ENCODE assay signal across 9 mouse cellular contexts in the genomic region with DNA sequence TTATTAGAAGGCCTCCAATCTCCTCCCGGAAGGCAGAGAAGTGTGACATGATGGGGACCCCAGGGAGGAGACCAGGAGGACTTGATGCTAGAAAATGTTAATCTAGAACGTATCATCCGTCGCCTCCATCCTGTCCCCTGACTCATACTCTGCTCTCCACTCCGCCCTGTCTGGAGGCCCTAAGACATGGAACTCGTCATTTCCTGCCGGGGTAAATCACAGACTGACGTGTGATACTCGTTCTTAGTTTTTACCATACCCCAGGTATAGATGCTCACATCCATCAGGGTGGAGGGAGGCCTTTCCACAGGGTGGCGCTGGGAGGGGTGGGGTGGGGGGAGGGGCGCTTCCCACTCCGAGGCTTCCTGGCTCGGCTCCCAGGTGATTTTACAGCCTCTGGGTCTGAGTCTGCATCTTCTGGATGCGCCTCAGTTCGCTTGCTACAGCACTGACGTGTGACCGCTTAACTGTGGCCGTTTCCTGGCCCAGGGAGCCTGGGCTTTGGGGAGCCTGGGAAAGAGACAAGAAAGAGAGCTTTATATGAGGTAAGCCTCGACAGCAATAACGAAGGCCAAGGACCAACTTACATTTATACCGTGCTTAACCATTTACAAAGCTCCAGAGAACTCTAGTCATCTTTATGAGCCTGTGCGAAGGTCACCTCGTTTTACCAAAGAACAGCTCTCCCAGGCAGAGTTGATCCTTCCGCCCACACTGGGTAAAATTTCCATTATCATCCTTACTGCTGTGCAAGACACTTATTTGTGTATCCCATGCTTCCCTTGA. TPM values are rescaled to one million over a fixed set of nuclear protein-coding genes. Genes with fewer than 3 reads are reported as not detected.
DNase-seq lines count a peak whose midpoint lies in the region; ATAC-seq and TF ChIP-seq lines count a peak whose summit lies in the region.
"Had no signal": no experiment of that assay in that cellular context is flagged by ENCODE, and none has a peak within 500 bp of the region (broad histone marks: within the 10 kb centered on the region; RNA-seq: fewer than 3 reads in every experiment).

No protein-coding gene starts in this region.

- H3K4me1 ChIP-seq in lung, embryonic 15.5 days = peaks cover 8% of the 10 kb centered on the region
- H3K4me1 ChIP-seq in lung, adult 2 months (ENCODE audit: control insufficient read depth, insufficient read depth, low read length) = no peaks in the 10 kb centered on the region
- peaks cover 6% of the 10 kb centered on the region for H3K4me1 ChIP-seq in embryonic facial prominence, embryonic 14.5 days (ENCODE audit: control insufficient read depth, insufficient read depth, low read length)
- peaks cover 7% of the 10 kb centered on the region for H3K4me1 ChIP-seq in neural tube, embryonic 15.5 days

- no peaks in the 10 kb centered on the region for H3K9me3 ChIP-seq in lung, embryonic 15.5 days
- no peaks in the 10 kb centered on the region for H3K9me3 ChIP-seq in embryonic facial prominence, embryonic 14.5 days (ENCODE audit: control insufficient read depth, low read length)
- H3K9me3 ChIP-seq in neural tube, embryonic 15.5 days (replicated peaks) = no peaks in the 10 kb centered on the region

- no peak; the same call in 1 of the 2 replicates for ATAC-seq in lung, embryonic 15.5 days (ENCODE audit: borderline replicate concordance, extremely low read depth, low FRiP score, low TSS enrichment)
- peak; percentile 50; the same call in 1 of the 2 replicates for ATAC-seq in embryonic facial prominence, embryonic 14.5 days (ENCODE audit: low read depth)
- no peak for ATAC-seq in neural tube, embryonic 15.5 days (ENCODE audit: low FRiP score)
- ATAC-seq in erythroblast, adult 5-6 weeks (replicated peaks; ENCODE audit: low FRiP score, poor library complexity, severe bottlenecking) = no peak

- H3K36me3 ChIP-seq in lung, embryonic 15.5 days = no peaks in the 10 kb centered on the region
- no peaks in the 10 kb centered on the region for H3K36me3 ChIP-seq in embryonic facial prominence, embryonic 14.5 days (ENCODE audit: control insufficient read depth, insufficient read depth, low read length)
- no peaks in the 10 kb centered on the region for H3K36me3 ChIP-seq in neural tube, embryonic 15.5 days

- H3K27ac ChIP-seq in lung, embryonic 15.5 days = no peak overlapping the region
- H3K27ac ChIP-seq in embryonic facial prominence, embryonic 14.5 days (replicated peaks; ENCODE audit: low read depth, low read length) = peak overlapping the region; percentile 48
- H3K27ac ChIP-seq in neural tube, embryonic 15.5 days (replicated peaks) = 0 out of 2 replicates have a peak overlapping the region, but pooled peaks have one; percentile 33
- H3K27ac ChIP-seq: liver, embryonic 14.5 days had no signal

- TF ChIP-seq POLR2A in lung, adult 2 months (IDR thresholded peaks at IDR 0.05; ENCODE audit: borderline replicate concordance, extremely low read depth, low read depth, low read length) = no peak

- no peak overlapping the region for H3K4me3 ChIP-seq in lung, embryonic 15.5 days
- no peak overlapping the region for H3K4me3 ChIP-seq in lung, adult 2 months (replicated peaks; ENCODE audit: extremely low read depth, low read depth, low read length)
- no peak overlapping the region for H3K4me3 ChIP-seq in embryonic facial prominence, embryonic 14.5 days (ENCODE audit: low read depth, low read length)
- no peak overlapping the region for H3K4me3 ChIP-seq in neural tube, embryonic 15.5 days (replicated peaks)

- no peak overlapping the region for H3K9ac ChIP-seq in lung, embryonic 15.5 days
- H3K9ac ChIP-seq in embryonic facial prominence, embryonic 14.5 days (ENCODE audit: low read depth, low read length) = peak overlapping the region; percentile 25; the same call in 1 of the 2 replicates
- H3K9ac ChIP-seq in neural tube, embryonic 15.5 days (replicated peaks) = no peak overlapping the region
- H3K9ac ChIP-seq: liver, embryonic 14.5 days had no signal

- no peak for DNase-seq in lung, adult 2 months
- DNase-seq in embryonic facial prominence, embryonic 14.5 days (ENCODE audit: low spot score) = no peak
- peak; percentile 67 for DNase-seq in kidney, adult 11 months
- DNase-seq in layer of hippocampus, postnatal 25 days (ENCODE audit: extremely low spot score in 1 of 2, low spot score in 1 of 2) = no peak
- DNase-seq in layer of hippocampus, postnatal 36 days = no peak

- H3K27me3 ChIP-seq in lung, embryonic 15.5 days = no peaks in the 10 kb centered on the region
- no peaks in the 10 kb centered on the region for H3K27me3 ChIP-seq in embryonic facial prominence, embryonic 14.5 days (replicated peaks; ENCODE audit: control insufficient read depth, insufficient read depth, low read length)
- H3K27me3 ChIP-seq in neural tube, embryonic 15.5 days (replicated peaks) = no peaks in the 10 kb centered on the region

- H3K4me2 ChIP-seq in lung, embryonic 15.5 days = peak overlapping the region; percentile 42
- H3K4me2 ChIP-seq in embryonic facial prominence, embryonic 14.5 days (ENCODE audit: low read depth, low read length) = peak overlapping the region; percentile 41
- H3K4me2 ChIP-seq in neural tube, embryonic 15.5 days = peak overlapping the region; percentile 27; the same call in 1 of the 2 replicates

- WGBS in lung, embryonic 15.5 days = 28% methylated on average over 24 of the region's 24 CpGs
- 37% methylated on average over 24 of the region's 24 CpGs for WGBS in lung, adult 2 months
- WGBS in embryonic facial prominence, embryonic 14.5 days = 35% methylated on average over 24 of the region's 24 CpGs
- 39% methylated on average over 24 of the region's 24 CpGs for WGBS in neural tube, embryonic 15.5 days

- no peak for TF ChIP-seq CTCF in lung, adult 2 months (IDR thresholded peaks at IDR 0.05; ENCODE audit: insufficient read depth, low read length)

RNA-seq across cellular contexts. Expression of a gene that starts 9.9 kb away (rescaled TPM):
- 56.2 and 57.3 TPM in 2 replicates for polyA plus RNA-seq in lung, embryonic 15.5 days (2015; fragmentation: Nextera tagmentation; extraction: Ambion mirVana)
- polyA plus RNA-seq in lung, adult 2 months (2012; rRNA removed) = 7.6 and 10.8 TPM in 2 replicates
- 58.0 and 60.3 TPM in 2 replicates for polyA plus RNA-seq in embryonic facial prominence, embryonic 14.5 days (2014; fragmentation: Nextera tagmentation; extraction: Ambion mirVana)
- 43.1 and 45.3 TPM in 2 replicates for polyA plus RNA-seq in neural tube, embryonic 15.5 days (2015; fragmentation: Nextera tagmentation; extraction: Ambion mirVana)
- total RNA-seq in layer of hippocampus, postnatal 25 days (2021) = 10 to 100 TPM; 71.0 to 78.5 TPM
- total RNA-seq in erythroblast, adult 5-6 weeks (2015; ENCODE audit: low replicate concordance) = 4.8 and 11.3 TPM in 2 replicates
- 7.2 and 11.8 TPM in 2 replicates for total RNA-seq in erythroblast, adult 5-6 weeks (2017; ENCODE audit: low replicate concordance)
- total RNA-seq in layer of hippocampus, postnatal 36 days (2021) = 10 to 100 TPM; 75.9 to 77.2 TPM

RNA-seq across cellular contexts. Expression of a gene that starts 36.4 kb away (rescaled TPM):
- polyA plus RNA-seq in lung, embryonic 15.5 days (2015; fragmentation: Nextera tagmentation; extraction: Ambion mirVana) = 23.4 and 25.6 TPM in 2 replicates
- 18.9 and 20.2 TPM in 2 replicates for polyA plus RNA-seq in lung, adult 2 months (2012; rRNA removed)
- 34.0 and 34.1 TPM in 2 replicates for polyA plus RNA-seq in embryonic facial prominence, embryonic 14.5 days (2014; fragmentation: Nextera tagmentation; extraction: Ambion mirVana)
- 25.1 and 31.3 TPM in 2 replicates for polyA plus RNA-seq in neural tube, embryonic 15.5 days (2015; fragmentation: Nextera tagmentation; extraction: Ambion mirVana)
- 10 to 100 TPM; 58.1 to 70.0 TPM for total RNA-seq in layer of hippocampus, postnatal 25 days (2021)
- 69.6 and 81.7 TPM in 2 replicates for total RNA-seq in erythroblast, adult 5-6 weeks (2015; ENCODE audit: low replicate concordance)
- total RNA-seq in erythroblast, adult 5-6 weeks (2017; ENCODE audit: low replicate concordance) = 50.3 and 55.3 TPM in 2 replicates
- total RNA-seq in layer of hippocampus, postnatal 36 days (2021) = 10 to 100 TPM; 65.7 to 78.1 TPM
